Mouse (Mus musculus): ENCODE measurements around the gene Fbxw8.

DNA sequence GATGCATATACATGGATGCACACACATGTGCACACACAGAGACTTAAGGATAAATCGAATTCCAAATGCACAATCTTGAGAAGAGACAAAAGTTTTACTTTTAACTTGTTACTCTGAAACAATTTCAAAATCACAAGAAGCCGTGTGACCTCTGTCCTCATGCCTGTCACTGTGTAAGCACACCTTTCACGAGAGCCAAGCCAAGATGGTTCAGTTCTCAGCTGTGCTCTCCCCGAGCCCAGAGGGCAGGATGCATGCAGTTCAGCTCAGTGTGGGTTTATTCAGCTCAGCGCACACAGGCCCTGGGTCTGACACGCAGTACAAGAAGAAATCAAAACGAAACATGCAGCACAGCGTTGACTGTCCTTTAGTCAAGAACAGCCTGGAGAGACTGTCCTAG, 49.7 kb downstream of the Fbxw8 start:
- TF ChIP-seq EP300 (IDR thresholded peaks at IDR 0.05; ENCODE audit: low read depth), result no peak
- TF ChIP-seq CTCF (IDR thresholded peaks at IDR 0.05; ENCODE audit: low read depth), result no peak

All from liver, embryonic 14.5 days (tissue).